Mouse (Mus musculus) lung, postnatal 25 days (tissue): ENCODE measurements around the gene Herc4.
A peak's percentile ranks its signal among the peaks of the same experiment; 100 is the strongest.

ENCODE experiments used
- DNase-seq: peaks from one replicate; pipeline ENCODE4 v3.0.0; 2022; ENCODE audit warnings: low spot score

Gene Herc4

GRCm38 (mm10) chr10:63248421-63248820 is 4.8 kb downstream of the Herc4 start:
- no peak for DNase-seq

GRCm38 (mm10) chr10:63258696-63259095 is 15.1 kb downstream of the Herc4 start:
- DNase-seq = no peak

- peak; percentile 14 for DNase-seq
Measured at GRCm38 (mm10) chr10:63259340-63259739, 15.7 kb downstream of the Herc4 start.

GRCm38 (mm10) chr10:63267941-63268340 is 24.3 kb downstream of the Herc4 start:
- no peak for DNase-seq

- no peak for DNase-seq
Measured at GRCm38 (mm10) chr10:63272401-63272800, 28.8 kb downstream of the Herc4 start.

- no peak for DNase-seq
Measured at GRCm38 (mm10) chr10:63272868-63273267, 29.3 kb downstream of the Herc4 start.

GRCm38 (mm10) chr10:63277010-63277409 is 33.4 kb downstream of the Herc4 start:
- no peak for DNase-seq

GRCm38 (mm10) chr10:63279851-63280250 is 36.2 kb downstream of the Herc4 start:
- DNase-seq = no peak

GRCm38 (mm10) chr10:63282417-63282816 is 38.8 kb downstream of the Herc4 start:
- no peak for DNase-seq

- DNase-seq = no peak
Measured at GRCm38 (mm10) chr10:63282846-63283245, 39.2 kb downstream of the Herc4 start.

GRCm38 (mm10) chr10:63302356-63302755 is 58.7 kb downstream of the Herc4 start:
- DNase-seq = no peak

- DNase-seq = peak; percentile 81
Measured at GRCm38 (mm10) chr10:63308582-63309366, 65.2 kb downstream of the Herc4 start.

GRCm38 (mm10) chr10:63313726-63314125 is 70.1 kb downstream of the Herc4 start:
- no peak for DNase-seq

- DNase-seq = no peak
Measured at GRCm38 (mm10) chr10:63327091-63327490, 83.5 kb downstream of the Herc4 start.

- no peak for DNase-seq
Measured at GRCm38 (mm10) chr10:63336901-63337300, 93.3 kb downstream of the Herc4 start.

- no peak for DNase-seq
Measured at GRCm38 (mm10) chr10:63337326-63337725, 93.7 kb downstream of the Herc4 start.

- DNase-seq = peak; percentile 59
Measured at GRCm38 (mm10) chr10:63337951-63338836, 94.6 kb downstream of the Herc4 start.

GRCm38 (mm10) chr10:63338914-63339643 is 95.5 kb downstream of the Herc4 start:
- peak; percentile 91 for DNase-seq

- DNase-seq = no peak
Measured at GRCm38 (mm10) chr10:63341351-63341750, 97.7 kb downstream of the Herc4 start.

- no peak for DNase-seq
Measured at GRCm38 (mm10) chr10:63344751-63345150, 101.1 kb downstream of the Herc4 start.

GRCm38 (mm10) chr10:63348291-63348690 is 104.7 kb downstream of the Herc4 start:
- DNase-seq = no peak

- DNase-seq = no peak
Measured at GRCm38 (mm10) chr10:63350666-63351065, 107.1 kb downstream of the Herc4 start.
